Mouse (Mus musculus) heart, embryonic 16.5 days (tissue): ENCODE measurements at regions not wholly inside any gene's neighbourhood (a gene's known extent, or its start where the extent isn't known, plus 50 kb on each side); places are given as distances from the start of the nearest gene placed in this dataset.

Source experiments
- ATAC-seq: fragments of 200-750 bp; cut with Nextera tagmentation; replicated peaks from 2 replicates; pipeline ENCODE4 v1.8.0; 2017; ENCODE audit warnings: moderate number of reproducible peaks; ENCODE audit not compliant: insufficient read depth, low FRiP score; ENCODE audit errors: extremely low read depth
- H3K27ac ChIP-seq: fragments of 300-500 bp; sonication (generic); 2 replicates; pipeline ENCODE4 v1.5.1; 2014; ENCODE audit warnings: mild to moderate bottlenecking, low read length, control low read depth, moderate library complexity
- H3K27me3 ChIP-seq: fragments of 300-500 bp; sonication (generic); 2 replicates; pipeline ENCODE4 v1.6.1; 2014; ENCODE audit warnings: low read length, mixed read lengths; ENCODE audit not compliant: control insufficient read depth, insufficient read depth
- H3K36me3 ChIP-seq: fragments of 300-500 bp; sonication (generic); 2 replicates; pipeline ENCODE4 v1.6.1; 2014; ENCODE audit not compliant: control insufficient read depth, insufficient read depth
- H3K4me1 ChIP-seq: fragments of 300-500 bp; sonication (generic); 2 replicates; pipeline ENCODE4 v1.6.1; 2014; ENCODE audit warnings: low read length, mixed read lengths; ENCODE audit not compliant: control insufficient read depth, insufficient read depth
- H3K4me2 ChIP-seq: fragments of 300-500 bp; sonication (generic); 2 replicates; pipeline ENCODE4 v1.6.1; 2014; ENCODE audit warnings: low read depth, mild to moderate bottlenecking, control low read depth, low read length
- H3K4me3 ChIP-seq: fragments of 300-500 bp; sonication (generic); 2 replicates; pipeline ENCODE4 v1.5.1; 2014; ENCODE audit warnings: mild to moderate bottlenecking, control low read depth, low read length
- H3K9ac ChIP-seq: fragments of 300-500 bp; sonication (generic); 2 replicates; pipeline ENCODE4 v1.6.1; 2014; ENCODE audit warnings: low read length, control low read depth
- H3K9me3 ChIP-seq: fragments of 300-500 bp; sonication (generic); replicated peaks from 2 replicates; pipeline ENCODE4 v1.6.1; 2016; ENCODE audit warnings: low read length; ENCODE audit not compliant: control insufficient read depth
- WGBS: fragments of 180-500 bp; shearing (Covaris S2); extraction: QIAGEN DNeasy Blood & Tissue Kit; methylation state at CpG from one replicate; pipeline ENCODE4 v1.1.7; 2014; 5-methylcytosine and 5-hydroxymethylcytosine counted together

DNA sequence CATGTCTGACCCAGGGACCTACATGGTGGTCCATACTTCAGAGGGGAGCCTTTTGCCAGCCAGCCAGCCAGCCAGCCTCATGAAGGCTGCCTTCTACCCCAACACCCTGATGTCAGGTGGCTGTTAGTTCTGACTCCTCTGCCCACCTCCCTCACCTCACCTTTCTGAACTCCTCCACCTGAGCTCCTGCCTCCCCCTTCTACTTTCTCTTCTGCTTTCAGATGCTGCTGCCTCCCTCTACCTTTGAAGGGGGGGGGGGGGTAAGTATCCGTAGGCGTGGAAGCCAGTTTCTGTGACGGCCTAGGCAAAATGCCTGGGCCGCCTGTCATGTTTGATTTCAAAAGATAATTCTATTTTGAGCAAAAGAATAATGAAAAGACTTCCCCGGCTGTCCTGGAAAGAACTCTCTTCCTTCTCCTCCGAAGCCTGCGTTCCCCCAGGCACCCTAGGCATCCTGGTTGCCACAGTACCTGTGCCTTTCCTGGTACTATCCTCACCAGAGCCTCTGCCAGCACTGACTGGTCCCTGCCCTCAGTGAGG is 241.6 kb upstream of the Hs6st1 start:
- ATAC-seq, result no peak
- no peak overlapping the region for H3K4me2 ChIP-seq
- no peak overlapping the region for H3K4me3 ChIP-seq
- peaks cover 8% of the 10 kb centered on the region for H3K4me1 ChIP-seq
- H3K27ac ChIP-seq, result no peak overlapping the region
- 79% methylated on average over 7 of the region's 7 CpGs for WGBS
- no peaks in the 10 kb centered on the region for H3K36me3 ChIP-seq
- no peak overlapping the region for H3K9ac ChIP-seq
- no peaks in the 10 kb centered on the region for H3K9me3 ChIP-seq
- H3K27me3 ChIP-seq, result no peaks in the 10 kb centered on the region

DNA sequence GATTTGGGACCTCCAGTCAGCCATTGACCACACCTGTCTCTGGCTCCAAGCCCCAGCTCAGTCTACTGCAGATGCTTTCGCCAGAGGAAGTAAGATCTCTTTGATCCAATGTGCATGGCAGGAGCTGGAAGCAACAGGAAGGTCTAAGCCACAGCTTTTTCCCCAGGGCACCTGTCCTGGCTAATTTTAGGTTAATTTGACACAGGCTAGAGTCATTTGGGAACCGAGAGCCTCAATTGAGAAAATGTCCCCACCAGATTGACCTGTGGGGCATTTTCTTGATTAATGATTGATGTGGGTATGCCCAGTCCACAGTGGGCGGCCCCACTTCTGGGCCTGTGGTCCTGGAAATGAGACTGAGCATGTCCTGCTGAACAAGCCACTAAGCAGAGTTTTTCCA is 240.7 kb upstream of the Hs6st1 start:
- no peaks in the 10 kb centered on the region for H3K9me3 ChIP-seq
- H3K4me1 ChIP-seq, result peaks cover 8% of the 10 kb centered on the region
- H3K27ac ChIP-seq, result no peak overlapping the region
- no peak overlapping the region for H3K9ac ChIP-seq
- H3K4me2 ChIP-seq, result no peak overlapping the region
- H3K36me3 ChIP-seq, result no peaks in the 10 kb centered on the region
- no peaks in the 10 kb centered on the region for H3K27me3 ChIP-seq
- H3K4me3 ChIP-seq, result no peak overlapping the region
- WGBS, result 78% methylated on average over 3 of the region's 3 CpGs
- ATAC-seq, result no peak

DNA sequence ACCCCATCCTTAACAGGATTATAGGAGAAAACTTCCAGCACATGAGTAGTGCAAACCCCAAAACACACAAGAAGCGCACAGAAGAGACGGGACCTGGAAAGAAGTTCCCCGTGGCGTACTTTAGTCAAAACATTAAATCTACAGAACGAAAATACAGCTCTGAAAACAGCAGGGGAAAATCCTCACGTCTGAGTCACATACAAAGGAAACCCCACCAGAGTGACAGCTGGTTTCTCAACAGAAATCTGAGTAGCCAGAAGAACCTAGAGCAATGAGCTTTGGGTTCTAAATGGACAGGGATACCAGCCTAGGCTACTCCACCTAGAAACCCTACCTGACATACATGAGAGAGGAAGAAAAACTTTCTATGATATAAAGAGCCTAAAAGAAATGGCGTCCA is 234.0 kb upstream of the Hs6st1 start:
- H3K27me3 ChIP-seq, result no peaks in the 10 kb centered on the region
- no peaks in the 10 kb centered on the region for H3K36me3 ChIP-seq
- H3K4me3 ChIP-seq, result no peak overlapping the region
- 85% methylated on average over 7 of the region's 7 CpGs for WGBS
- H3K4me2 ChIP-seq, result no peak overlapping the region
- H3K27ac ChIP-seq, result no peak overlapping the region
- H3K4me1 ChIP-seq, result peaks cover 6% of the 10 kb centered on the region; the same call in 1 of the 2 replicates
- H3K9me3 ChIP-seq, result no peaks in the 10 kb centered on the region
- H3K9ac ChIP-seq, result no peak overlapping the region
- ATAC-seq, result no peak

DNA sequence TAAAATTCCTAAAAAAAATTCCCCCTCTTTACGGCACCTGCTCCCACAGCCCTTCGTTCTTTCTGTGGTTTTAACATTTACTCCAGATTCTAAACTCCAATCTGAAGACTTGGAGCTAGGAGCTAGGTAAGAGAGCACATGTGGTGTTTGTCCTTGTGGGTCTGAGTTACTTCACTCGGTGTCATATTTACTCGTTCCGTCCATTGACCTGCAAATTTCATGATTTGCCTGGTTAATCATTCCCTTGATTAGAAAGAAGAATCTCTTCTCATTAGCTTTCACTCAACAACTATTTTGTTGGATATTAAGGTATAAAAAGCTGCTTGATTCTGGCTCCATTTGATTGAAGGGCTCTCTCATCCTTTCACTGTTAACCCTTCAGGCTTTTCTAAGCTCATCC is 231.6 kb upstream of the Hs6st1 start:
- H3K4me3 ChIP-seq, result no peak overlapping the region
- H3K9me3 ChIP-seq, result no peaks in the 10 kb centered on the region
- H3K27me3 ChIP-seq, result no peaks in the 10 kb centered on the region
- H3K36me3 ChIP-seq, result no peaks in the 10 kb centered on the region
- WGBS, result 80% methylated on average over 5 of the region's 5 CpGs
- H3K4me1 ChIP-seq, result peaks cover 6% of the 10 kb centered on the region; the same call in 1 of the 2 replicates
- no peak for ATAC-seq
- H3K4me2 ChIP-seq, result no peak overlapping the region
- H3K9ac ChIP-seq, result no peak overlapping the region
- H3K27ac ChIP-seq, result no peak overlapping the region

DNA sequence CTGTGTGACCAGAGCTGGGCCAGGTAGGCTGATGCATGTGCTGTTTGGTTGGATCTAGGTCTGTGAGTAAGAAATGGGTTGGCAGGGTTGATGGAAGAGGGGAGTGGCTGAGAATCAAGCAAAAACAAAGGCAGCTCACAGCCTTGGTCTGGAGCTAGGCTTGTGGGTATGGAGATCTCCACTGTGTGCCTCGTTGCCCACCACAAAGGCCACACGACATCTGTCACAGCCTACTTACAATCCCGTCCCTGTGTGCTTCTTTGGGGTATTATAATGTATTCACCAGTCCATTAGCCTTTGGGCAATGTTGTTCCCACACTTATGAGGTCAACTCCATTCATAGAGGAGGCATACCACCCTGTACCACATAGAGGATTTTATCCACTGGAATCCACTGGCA is 229.6 kb upstream of the Hs6st1 start:
- Histone ChIP-seq H3K4me3 (no peak overlapping the region), H3K9ac (no peak overlapping the region), H3K9me3 (no peaks in the 10 kb centered on the region), H3K36me3 (no peaks in the 10 kb centered on the region), H3K27ac (no peak overlapping the region), H3K4me1 (peaks cover 6% of the 10 kb centered on the region; the same call in 1 of the 2 replicates), H3K27me3 (no peaks in the 10 kb centered on the region), H3K4me2 (no peak overlapping the region)
- WGBS, result 81% methylated on average over 3 of the region's 3 CpGs
- no peak for ATAC-seq

DNA sequence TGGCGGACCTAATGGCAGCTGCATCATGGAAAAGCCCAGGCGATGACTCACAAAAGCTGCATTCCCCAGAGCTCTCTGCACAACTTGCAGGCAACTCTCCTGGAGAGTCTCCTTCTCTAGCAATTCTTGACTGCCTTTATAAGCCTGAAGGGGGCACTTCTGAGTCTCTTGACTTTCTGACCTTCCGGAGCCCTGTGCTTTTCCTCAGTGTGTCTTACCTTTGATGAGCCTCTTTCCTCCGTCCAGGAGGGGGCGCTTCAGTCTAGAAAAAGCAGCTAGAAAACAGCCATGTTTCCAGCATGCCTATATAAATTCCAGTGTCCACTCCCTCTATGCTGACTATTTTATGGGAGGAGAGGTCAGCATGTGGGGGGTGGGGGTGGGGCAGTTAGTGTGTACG is 228.8 kb upstream of the Hs6st1 start:
- Histone ChIP-seq H3K4me3 (no peak overlapping the region), H3K9me3 (no peaks in the 10 kb centered on the region), H3K9ac (no peak overlapping the region), H3K4me1 (peaks cover 6% of the 10 kb centered on the region; the same call in 1 of the 2 replicates), H3K27me3 (no peaks in the 10 kb centered on the region), H3K27ac (no peak overlapping the region), H3K36me3 (no peaks in the 10 kb centered on the region), H3K4me2 (no peak overlapping the region)
- WGBS, result 69% methylated on average over 6 of the region's 6 CpGs
- ATAC-seq, result no peak

DNA sequence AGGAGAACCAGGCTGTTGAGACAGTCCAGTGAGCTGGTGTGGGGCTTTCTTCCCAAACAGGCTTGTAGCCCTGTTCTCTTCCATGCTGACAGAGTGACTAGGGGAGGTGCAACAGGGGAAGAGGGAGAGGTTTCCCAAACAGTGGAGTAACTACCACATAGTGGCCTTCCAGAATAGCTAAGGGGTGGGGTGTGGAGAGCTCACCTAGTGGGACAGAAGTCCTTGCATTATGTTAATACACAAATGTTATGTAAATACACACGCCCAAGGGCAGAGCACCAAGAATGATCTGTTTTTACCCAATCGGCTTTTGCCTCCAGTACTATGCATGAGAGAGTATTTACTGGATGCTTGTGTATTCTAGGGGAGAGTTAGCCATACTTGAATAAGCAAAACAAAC is 226.6 kb upstream of the Hs6st1 start:
- H3K27me3 ChIP-seq, result no peaks in the 10 kb centered on the region
- no peak overlapping the region for H3K27ac ChIP-seq
- H3K9me3 ChIP-seq, result no peaks in the 10 kb centered on the region
- H3K4me1 ChIP-seq, result peaks cover 6% of the 10 kb centered on the region; the same call in 1 of the 2 replicates
- H3K36me3 ChIP-seq, result no peaks in the 10 kb centered on the region
- no peak for ATAC-seq
- no peak overlapping the region for H3K4me3 ChIP-seq
- no peak overlapping the region for H3K9ac ChIP-seq
- H3K4me2 ChIP-seq, result no peak overlapping the region
- 87% methylated on average over 2 of the region's 2 CpGs for WGBS

DNA sequence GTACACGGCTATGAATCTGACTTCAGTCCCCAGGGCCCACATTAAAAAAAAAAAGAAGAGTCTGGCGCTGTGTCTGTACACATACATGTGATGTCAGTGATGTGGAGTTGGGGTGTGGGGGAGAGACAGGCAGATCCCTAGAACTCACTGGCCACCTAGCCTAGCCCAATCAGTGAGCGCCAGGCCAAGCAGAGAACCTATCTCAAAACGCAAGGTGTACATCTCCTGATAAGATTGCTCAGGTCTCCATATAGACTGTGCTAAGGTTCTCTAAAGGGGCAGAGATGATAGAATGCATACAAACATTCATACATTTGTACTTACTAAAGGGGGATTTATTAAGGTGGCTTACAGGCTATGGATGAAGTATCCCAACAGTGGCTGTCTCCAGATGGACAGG is 225.5 kb upstream of the Hs6st1 start:
- Histone ChIP-seq H3K9me3 (no peaks in the 10 kb centered on the region), H3K4me1 (peaks cover 6% of the 10 kb centered on the region; the same call in 1 of the 2 replicates), H3K27ac (no peak overlapping the region), H3K36me3 (no peaks in the 10 kb centered on the region), H3K4me2 (no peak overlapping the region), H3K9ac (no peak overlapping the region), H3K4me3 (no peak overlapping the region), H3K27me3 (no peaks in the 10 kb centered on the region)
- WGBS, result 80% methylated on average over 4 of the region's 4 CpGs
- ATAC-seq, result no peak

DNA sequence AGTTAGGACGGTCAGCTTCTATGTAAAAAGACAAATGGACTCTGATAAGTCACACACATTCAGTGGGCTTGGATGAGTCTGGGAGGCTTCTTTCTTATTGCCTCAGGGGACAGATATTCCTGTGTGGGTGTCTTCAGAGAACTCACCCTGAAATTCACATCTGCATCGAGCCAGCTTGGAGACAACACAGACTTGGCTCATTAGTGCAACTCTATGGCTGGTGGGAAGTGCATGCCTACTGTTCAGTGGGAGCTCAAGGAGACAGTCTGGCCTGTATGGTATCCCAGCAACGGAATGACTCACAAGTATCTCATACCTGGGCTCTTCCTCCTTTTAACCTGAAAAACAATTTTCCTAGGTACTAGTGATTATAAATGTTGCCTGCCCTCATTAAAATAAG is 224.6 kb upstream of the Hs6st1 start:
- no peak overlapping the region for H3K4me2 ChIP-seq
- no peak overlapping the region for H3K4me3 ChIP-seq
- peaks cover 5% of the 10 kb centered on the region; the same call in 1 of the 2 replicates for H3K4me1 ChIP-seq
- H3K9me3 ChIP-seq, result no peaks in the 10 kb centered on the region
- no peak for ATAC-seq
- no peak overlapping the region for H3K9ac ChIP-seq
- H3K27me3 ChIP-seq, result no peaks in the 10 kb centered on the region
- WGBS, result 77% methylated on average over 3 of the region's 3 CpGs
- H3K36me3 ChIP-seq, result no peaks in the 10 kb centered on the region
- no peak overlapping the region for H3K27ac ChIP-seq
